Mouse (Mus musculus) E14TG2a.4 (cell line): Measurements from ENCODE around the gene Rasal3.

Experiments
- H3K27me3 ChIP-seq: 2 replicates; pipeline ENCODE4 v1.6.1; 2014; ENCODE audit warnings: low read length, control low read depth; ENCODE audit not compliant: insufficient read depth
- H3K36me3 ChIP-seq: 2 replicates; pipeline ENCODE4 v1.6.1; 2014; ENCODE audit warnings: low read length, control low read depth; ENCODE audit not compliant: insufficient read depth
- H3K4me1 ChIP-seq: replicated peaks from 2 replicates; pipeline ENCODE4 v1.6.1; 2014; ENCODE audit warnings: low read depth, low read length, control low read depth
- H3K4me3 ChIP-seq: replicated peaks from 2 replicates; pipeline ENCODE4 v1.5.1; 2014; ENCODE audit warnings: mild to moderate bottlenecking, low read length
- H3K9me3 ChIP-seq: 2 replicates; pipeline ENCODE4 v1.6.1; 2014; ENCODE audit warnings: low read length, control low read depth
- CTCF ChIP-seq: conservative IDR thresholded peaks from 2 replicates; pipeline ENCODE4 v1.5.1; 2014; ENCODE audit warnings: low read length
- NANOG ChIP-seq: IDR thresholded peaks from 2 replicates; pipeline ENCODE4 v1.6.1; 2014; ENCODE audit warnings: borderline replicate concordance, low read length, mixed read lengths
- POU5F1 ChIP-seq: IDR thresholded peaks from 2 replicates; pipeline ENCODE4 v1.6.1; 2014; ENCODE audit warnings: low read length, borderline replicate concordance

Gene Rasal3

GRCm38 (mm10) chr17:32411898-32412297, 8.5 kb upstream of the Rasal3 start:
- TF ChIP-seq NANOG = no peak
- TF ChIP-seq CTCF = no peak
- TF ChIP-seq POU5F1 = no peak
- Histone ChIP-seq H3K4me3 (no peak overlapping the region), H3K9me3 (no peaks in the 10 kb centered on the region), H3K4me1 (peaks cover 14% of the 10 kb centered on the region), H3K36me3 (no peaks in the 10 kb centered on the region), H3K27me3 (peaks cover 29% of the 10 kb centered on the region)

- Histone ChIP-seq H3K9me3 (no peaks in the 10 kb centered on the region), H3K4me3 (peak overlapping the region; percentile 57), H3K27me3 (peaks cover 41% of the 10 kb centered on the region), H3K36me3 (no peaks in the 10 kb centered on the region), H3K4me1 (peaks cover 10% of the 10 kb centered on the region)
- TF ChIP-seq POU5F1 (no peak), NANOG (no peak), CTCF (no peak)
Observed at GRCm38 (mm10) chr17:32402779-32403157, 615 bp downstream of the Rasal3 start.

- peaks cover 47% of the 10 kb centered on the region for H3K27me3 ChIP-seq
- H3K36me3 ChIP-seq = no peaks in the 10 kb centered on the region
- H3K9me3 ChIP-seq = no peaks in the 10 kb centered on the region
- TF ChIP-seq CTCF (no peak), POU5F1 (no peak), NANOG (no peak)
- peaks cover 10% of the 10 kb centered on the region for H3K4me1 ChIP-seq
- H3K4me3 ChIP-seq = no peak overlapping the region
Observed at GRCm38 (mm10) chr17:32402011-32402778, 1.2 kb downstream of the Rasal3 start.

- Histone ChIP-seq H3K4me3 (peak overlapping the region; percentile 78), H3K36me3 (no peaks in the 10 kb centered on the region), H3K27me3 (peaks cover 93% of the 10 kb centered on the region), H3K4me1 (peaks cover 31% of the 10 kb centered on the region), H3K9me3 (no peaks in the 10 kb centered on the region)
- TF ChIP-seq POU5F1 (no peak), CTCF (no peak), NANOG (no peak)
Observed at GRCm38 (mm10) chr17:32396266-32396665, 7.1 kb downstream of the Rasal3 start.

GRCm38 (mm10) chr17:32393944-32394343, 9.4 kb downstream of the Rasal3 start:
- TF ChIP-seq NANOG (no peak), POU5F1 (no peak), CTCF (no peak)
- Histone ChIP-seq H3K27me3 (peaks cover 83% of the 10 kb centered on the region), H3K36me3 (no peaks in the 10 kb centered on the region), H3K4me1 (peaks cover 40% of the 10 kb centered on the region), H3K9me3 (no peaks in the 10 kb centered on the region), H3K4me3 (no peak overlapping the region)

- H3K4me3 ChIP-seq = peak within 1 kb of the TSS; percentile 88
- peaks cover 48% of the 10 kb centered on the region for H3K4me1 ChIP-seq
- peaks cover under 1% of the 10 kb centered on the region; the same call in 1 of the 2 replicates for H3K36me3 ChIP-seq
- no peak for TF ChIP-seq POU5F1
- H3K27me3 ChIP-seq = peaks cover 61% of the 10 kb centered on the region
- no peaks in the 10 kb centered on the region for H3K9me3 ChIP-seq
Observed at GRCm38 (mm10) chr17:32389101-32389659, 14.2 kb downstream of the Rasal3 start, which contains the start of gene Wiz. Gene Wiz (minus strand): TSS chr17:32389439.

- no peak for TF ChIP-seq NANOG
- no peak for TF ChIP-seq CTCF
- TF ChIP-seq POU5F1 = no peak
- H3K9me3 ChIP-seq = no peaks in the 10 kb centered on the region
- peak overlapping the region; percentile 88 for H3K4me3 ChIP-seq
- H3K36me3 ChIP-seq = peaks cover 6% of the 10 kb centered on the region
- H3K27me3 ChIP-seq = peaks cover 61% of the 10 kb centered on the region
- H3K4me1 ChIP-seq = peaks cover 48% of the 10 kb centered on the region
Observed at GRCm38 (mm10) chr17:32388370-32389100, 14.8 kb downstream of the Rasal3 start.

GRCm38 (mm10) chr17:32387986-32388369, 15.4 kb downstream of the Rasal3 start:
- Histone ChIP-seq H3K9me3 (no peaks in the 10 kb centered on the region), H3K27me3 (peaks cover 57% of the 10 kb centered on the region)
- TF ChIP-seq CTCF (no peak), NANOG (no peak), POU5F1 (no peak)

More at GRCm38 (mm10) chr17:32387986-32388369, 15.4 kb downstream of the Rasal3 start:
- Histone ChIP-seq H3K36me3 (peaks cover 6% of the 10 kb centered on the region), H3K4me3 (peak overlapping the region; percentile 88), H3K4me1 (peaks cover 45% of the 10 kb centered on the region)
